Mouse (Mus musculus) brain, embryonic 14.5 days (tissue): ENCODE results near the gene Kcnq1.

Experiments used
- CTCF ChIP-seq: fragments of 200-500 bp; IDR thresholded peaks from 2 replicates; pipeline ENCODE4 v1.5.1; 2012; ENCODE audit warnings: inconsistent platforms, mild to moderate bottlenecking, moderate library complexity, borderline replicate concordance; ENCODE audit not compliant: insufficient read depth, insufficient read length; ENCODE audit errors: extremely low read depth
- POLR2A ChIP-seq: fragments of 200-500 bp; IDR thresholded peaks from 2 replicates; pipeline ENCODE4 v1.6.1; 2012; ENCODE audit warnings: mild to moderate bottlenecking, inconsistent platforms, borderline replicate concordance; ENCODE audit not compliant: poor library complexity, insufficient read depth, insufficient read length, severe bottlenecking; ENCODE audit errors: extremely low read depth

GRCm38 (mm10) chr7:143110803-143111202 is 4.6 kb downstream of the Kcnq1 start:
- TF ChIP-seq CTCF, result no peak
- TF ChIP-seq POLR2A, result no peak
